Comparison of ENCODE assay signal across 8 mouse cellular contexts in genomic region chr7:70349981-70350670, GRCm38 (mm10). TPM values are rescaled to one million over a fixed set of nuclear protein-coding genes. Genes with fewer than 3 reads are reported as not detected.
DNase-seq lines count a peak whose midpoint lies in the region; ATAC-seq and TF ChIP-seq lines count a peak whose summit lies in the region.

No protein-coding gene starts in this region.

- no peak for TF ChIP-seq CTCF in heart, adult 2 months (IDR thresholded peaks at IDR 0.05)

- peak overlapping the region; percentile 78 for H3K27ac ChIP-seq in heart, adult 2 months
- H3K27ac ChIP-seq in hindbrain, embryonic 15.5 days (replicated peaks): peak overlapping the region; percentile 91
- peak overlapping the region; percentile 99 for H3K27ac ChIP-seq in midbrain, embryonic 10.5 days (replicated peaks)

- peak overlapping the region; percentile 75 for H3K4me2 ChIP-seq in hindbrain, embryonic 15.5 days

- no peak for ATAC-seq in hindbrain, embryonic 15.5 days (ENCODE audit: low FRiP score, low read depth)

- no peaks in the 10 kb centered on the region for H3K79me2 ChIP-seq in heart, adult 2 months (replicated peaks; ENCODE audit: control insufficient read depth, insufficient read depth, low read length)

- H3K27me3 ChIP-seq in heart, adult 2 months (ENCODE audit: control insufficient read depth, insufficient read depth, low read length): no peaks in the 10 kb centered on the region
- H3K27me3 ChIP-seq in hindbrain, embryonic 15.5 days: no peaks in the 10 kb centered on the region; the same call in none of the 2 replicates
- H3K27me3 ChIP-seq in midbrain, embryonic 10.5 days (ENCODE audit: low read depth, poor library complexity, severe bottlenecking): peaks cover 84% of the 10 kb centered on the region

- 0 out of 2 replicates have a peak, but pooled peaks cover 2% of the 10 kb centered on the region for H3K36me3 ChIP-seq in heart, adult 2 months (ENCODE audit: control insufficient read depth, insufficient read depth, low read length)
- H3K36me3 ChIP-seq in hindbrain, embryonic 15.5 days: no peaks in the 10 kb centered on the region
- peaks cover 12% of the 10 kb centered on the region for H3K36me3 ChIP-seq in midbrain, embryonic 10.5 days

- WGBS in heart, adult 2 months: 34% methylated on average over 20 of the region's 20 CpGs
- 4% methylated on average over 20 of the region's 20 CpGs for WGBS in hindbrain, embryonic 15.5 days
- 2% methylated on average over 20 of the region's 20 CpGs for WGBS in midbrain, embryonic 10.5 days

- no peaks in the 10 kb centered on the region for H3K9me3 ChIP-seq in hindbrain, embryonic 15.5 days
- H3K9me3 ChIP-seq in midbrain, embryonic 10.5 days (replicated peaks): no peaks in the 10 kb centered on the region

- no peak for TF ChIP-seq POLR2A in heart, adult 2 months (IDR thresholded peaks at IDR 0.05; ENCODE audit: insufficient read depth, low read depth, low read length)

- peak overlapping the region; percentile 86; the same call in 1 of the 2 replicates for H3K9ac ChIP-seq in heart, adult 2 months (ENCODE audit: low read depth, low read length)
- peak overlapping the region; percentile 66 for H3K9ac ChIP-seq in hindbrain, embryonic 15.5 days

- H3K4me3 ChIP-seq in heart, adult 2 months: peak overlapping the region; percentile 65; the same call in 1 of the 2 replicates
- peak overlapping the region; percentile 63 for H3K4me3 ChIP-seq in hindbrain, embryonic 15.5 days
- peak overlapping the region; percentile 89 for H3K4me3 ChIP-seq in midbrain, embryonic 10.5 days

- TF ChIP-seq EP300 in heart, adult 2 months (IDR thresholded peaks at IDR 0.05; ENCODE audit: insufficient read depth, low read depth, low read length): no peak

- no peak for DNase-seq in heart, adult 2 months
- no peak for DNase-seq in heart, adult 9 months (ENCODE audit: low spot score in 2 of 2)
- DNase-seq in NIH3T3 (ENCODE audit: low read depth): peak; percentile 53
- peak; percentile 60 for DNase-seq in midbrain, embryonic 10.5 days (ENCODE audit: low spot score)
- DNase-seq in left cerebral cortex, postnatal 10 days (ENCODE audit: extremely low spot score in 1 of 2, low spot score in 2 of 2): no peak
- DNase-seq in cerebellum, postnatal 36 days: no peak
- DNase-seq in thymus, postnatal 36 days: no peak

- H3K4me1 ChIP-seq in heart, adult 2 months (ENCODE audit: control insufficient read depth, insufficient read depth, low read length): peaks cover 2% of the 10 kb centered on the region
- H3K4me1 ChIP-seq in hindbrain, embryonic 15.5 days (replicated peaks): peaks cover 51% of the 10 kb centered on the region
- H3K4me1 ChIP-seq in midbrain, embryonic 10.5 days: peaks cover 85% of the 10 kb centered on the region

- intact Hi-C loops in heart, adult 2 months (cut with DNase I): loop anchor here (10.0 kb wide), 4 partner anchors 585 to 1515 kb away; no protein-coding TSS in a partner anchor
- intact Hi-C loops in left cerebral cortex, postnatal 10 days (cut with DNase I): loop anchor here (5.0 to 10.0 kb wide), 4 partner anchors 1032 to 1885 kb away; no protein-coding TSS in a partner anchor

RNA-seq across cellular contexts. Expression of gene Nr2f2, which starts 16.4 kb away (rescaled TPM):
- total RNA-seq in heart, adult 2 months (2021): 10 to 100 TPM; 16.4 to 18.8 TPM
- polyA plus RNA-seq in heart, adult 2 months (2012; rRNA removed): 22.9 and 39.3 TPM in 2 replicates
- 87.2 and 90.1 TPM in 2 replicates for polyA plus RNA-seq in hindbrain, embryonic 15.5 days (2015; fragmentation: Nextera tagmentation; extraction: Ambion mirVana)
- polyA plus RNA-seq in midbrain, embryonic 10.5 days (2016; fragmentation: Nextera tagmentation; extraction: Ambion mirVana): 86.8 and 89.2 TPM in 2 replicates
- total RNA-seq in left cerebral cortex, postnatal 10 days (2021): 10 to 100 TPM; 45.7 to 55.9 TPM

Comparison
In these comparisons a context has a peak if more than half of its experiments do, and no peak if none do; other contexts are left out.
1. DNase-seq: peak in NIH3T3 (single experiment) and midbrain, embryonic 10.5 days (single experiment); none in heart, adult 2 months (0 of 2), heart, adult 9 months (0 of 2), left cerebral cortex, postnatal 10 days (0 of 2), cerebellum, postnatal 36 days (0 of 2) and thymus, postnatal 36 days (0 of 2).
2. Peak in every context shown above with its lines, with median percentiles within 50 percentile points of each other: H3K27ac ChIP-seq and H3K4me3 ChIP-seq.